Mouse (Mus musculus) ES-Bruce4 (cell line): ENCODE results near the gene Clip4.

ENCODE experiments used
- CTCF ChIP-seq: IDR thresholded peaks from one replicate; pipeline ENCODE4 v1.8.1; 2011; ENCODE audit warnings: low read depth, low read length
- POLR2A ChIP-seq: IDR thresholded peaks from one replicate; pipeline ENCODE4 v1.8.1; 2011; ENCODE audit warnings: low read length; ENCODE audit not compliant: insufficient read depth

- TF ChIP-seq CTCF, result no peak
- no peak for TF ChIP-seq POLR2A
Measured at GRCm38 (mm10) chr17:71913188-71913587, 144.9 kb downstream of the Clip4 start.
